Mouse (Mus musculus): ENCODE results near the gene Ensa. TPM values are rescaled to one million over a fixed set of nuclear protein-coding genes. Genes with fewer than 3 reads are reported as not detected.
"Not testable (repeated sequence)": the region's sequence is repeated elsewhere in the genome, so short reads cannot be mapped to it uniquely, and the experiment has no call there.

Ensa gene
- total RNA-seq, 2 experiments from 2014 or later = 298 to 321 TPM

GRCm38 (mm10) chr3:95661945-95662715, 37.3 kb downstream of the Ensa start:
- no peak for DNase-seq (ENCODE audit: extremely low spot score in 1 of 2, low spot score in 1 of 2)

DNA sequence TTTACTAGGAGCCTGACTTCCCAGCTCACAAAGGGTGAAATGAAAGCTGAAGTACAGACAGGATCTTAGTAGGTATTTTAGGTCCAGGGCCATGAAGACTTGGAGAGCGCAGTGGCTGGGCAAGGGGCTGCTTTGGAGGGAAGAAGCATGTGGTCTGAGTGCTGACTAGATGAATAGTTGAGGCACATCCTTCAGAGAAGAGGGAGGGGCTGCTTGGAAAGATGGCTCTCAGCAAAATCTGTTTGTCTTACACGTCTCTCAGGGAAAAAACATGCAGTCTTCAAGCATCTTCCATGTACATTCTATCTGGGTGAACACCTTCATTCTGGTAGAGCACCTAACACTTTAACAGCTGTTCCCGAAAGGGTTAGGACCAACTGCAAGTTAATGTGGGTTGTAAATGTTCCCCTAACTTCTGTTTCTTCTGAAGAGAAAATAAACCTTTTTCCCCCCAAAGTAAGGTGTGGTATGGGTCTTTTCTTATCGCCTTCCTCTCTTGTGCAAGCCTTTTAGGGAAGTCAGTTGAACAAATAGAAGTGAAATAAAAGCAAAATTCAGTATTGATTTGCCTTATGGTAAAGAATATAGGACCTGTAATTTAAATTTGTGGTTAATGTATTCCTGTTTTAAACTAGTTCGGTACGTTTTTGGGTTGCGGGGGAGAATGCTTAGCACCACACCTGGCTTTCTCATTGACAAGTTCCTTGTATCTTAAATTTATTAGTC, 38.1 kb downstream of the Ensa start:
- DNase-seq (ENCODE audit: extremely low spot score in 1 of 2, low spot score in 1 of 2) = no peak

DNA sequence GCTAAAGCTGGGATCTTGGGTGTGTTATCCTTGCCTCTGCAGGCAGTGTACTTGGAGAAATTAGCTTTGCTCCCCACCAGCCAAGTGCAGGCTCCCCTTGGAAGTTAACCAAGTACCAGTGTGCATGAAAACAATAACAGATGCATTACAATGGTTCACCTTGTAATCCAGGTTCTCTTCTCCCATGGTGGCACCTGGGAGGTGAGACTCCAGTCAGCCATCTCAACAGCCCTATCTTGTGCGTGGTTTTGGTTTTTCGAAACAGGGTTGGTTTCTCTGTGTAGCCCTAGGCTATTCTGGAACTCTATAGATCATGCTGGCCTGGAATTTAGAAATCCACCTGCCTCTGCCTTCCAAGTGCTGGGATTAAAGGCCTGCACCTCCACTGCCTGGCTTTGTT, 38.7 kb downstream of the Ensa start:
- no peak for DNase-seq (ENCODE audit: extremely low spot score in 1 of 2, low spot score in 1 of 2)

- DNase-seq (ENCODE audit: extremely low spot score in 1 of 2, low spot score in 1 of 2) = no peak
Observed at GRCm38 (mm10) chr3:95663969-95664608, 39.3 kb downstream of the Ensa start.

GRCm38 (mm10) chr3:95664940-95665352, 40.2 kb downstream of the Ensa start:
- no peak for DNase-seq (ENCODE audit: extremely low spot score in 1 of 2, low spot score in 1 of 2)

DNA sequence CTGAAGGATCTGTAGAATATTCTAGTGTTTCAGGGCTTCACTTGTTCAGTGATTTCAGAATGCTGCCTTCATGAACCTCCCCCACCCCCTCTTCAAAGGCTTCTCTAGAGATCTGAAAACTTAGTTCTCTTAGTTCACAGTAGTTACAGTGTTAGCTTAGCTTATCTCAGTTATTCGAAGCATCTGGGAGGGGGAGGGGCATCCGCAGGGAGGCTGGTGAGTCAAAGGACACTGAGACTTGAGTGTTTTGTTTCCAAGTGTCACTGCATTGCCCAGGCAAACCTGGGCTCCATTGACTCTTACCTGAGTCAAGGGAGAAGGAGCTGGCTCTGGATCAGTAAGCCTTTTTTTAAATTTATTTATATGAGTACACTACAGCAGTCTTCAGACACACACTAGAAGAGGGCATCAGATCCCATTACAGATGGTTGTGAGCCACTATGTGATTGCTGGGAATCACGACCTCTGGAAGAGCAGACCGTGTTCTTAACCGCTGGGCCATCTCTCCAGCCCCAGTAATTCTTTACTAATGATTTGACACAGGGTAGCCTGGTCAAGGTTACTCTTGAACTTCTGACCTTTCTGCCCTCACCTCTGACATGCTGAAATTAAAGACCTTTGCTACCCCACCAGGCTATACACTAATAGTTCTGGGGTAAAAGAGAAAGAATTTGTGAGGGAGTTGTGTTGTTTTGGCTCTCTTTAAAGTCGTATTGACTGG, 41.5 kb downstream of the Ensa start:
- no peak for DNase-seq (ENCODE audit: extremely low spot score in 1 of 2, low spot score in 1 of 2)

- no peak for DNase-seq (ENCODE audit: extremely low spot score in 1 of 2, low spot score in 1 of 2)
Observed at GRCm38 (mm10) chr3:95667521-95667920, 42.7 kb downstream of the Ensa start.

DNA sequence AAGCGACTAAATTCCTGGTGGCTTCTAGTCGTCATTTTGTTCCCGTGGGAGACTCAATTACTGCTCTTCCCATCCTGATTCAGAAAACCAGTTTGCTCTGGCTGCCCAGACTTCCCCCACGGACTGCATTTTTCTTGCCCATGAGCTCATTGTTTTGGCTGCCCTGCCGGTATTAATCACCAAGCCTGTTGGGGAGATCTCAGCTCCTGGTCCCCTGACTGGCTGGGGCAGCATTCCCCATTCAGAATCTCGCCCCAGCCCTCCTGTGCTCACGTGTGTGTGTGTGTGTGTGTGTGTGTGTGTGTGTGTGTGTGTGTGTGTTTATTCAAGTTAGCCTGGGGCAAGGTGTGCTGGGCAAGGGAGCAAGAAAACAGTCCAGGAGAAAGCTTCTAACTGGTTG, 43.2 kb downstream of the Ensa start:
- DNase-seq (ENCODE audit: extremely low spot score in 1 of 2, low spot score in 1 of 2) = no peak

GRCm38 (mm10) chr3:95668589-95669308, 44.0 kb downstream of the Ensa start:
- no peak for DNase-seq (ENCODE audit: extremely low spot score in 1 of 2, low spot score in 1 of 2)

DNA sequence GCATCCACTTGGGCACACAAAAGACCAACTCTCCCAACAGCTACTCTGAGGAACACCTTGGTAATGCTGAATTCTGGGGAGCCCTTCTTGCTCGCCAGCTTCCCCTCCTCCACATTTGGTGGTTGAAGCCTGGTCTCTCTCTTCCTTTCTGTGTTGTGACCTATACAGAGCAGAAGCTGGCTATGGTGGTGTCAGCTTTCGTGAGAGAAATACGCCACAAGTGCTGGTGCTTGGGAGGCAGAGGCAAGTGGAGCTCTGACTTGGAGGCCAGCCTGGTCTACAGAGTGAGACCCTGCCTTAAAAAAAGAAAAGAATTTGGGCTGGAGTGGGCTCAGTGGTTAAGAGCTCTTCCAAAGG, 44.5 kb downstream of the Ensa start:
- no peak for DNase-seq (ENCODE audit: extremely low spot score in 1 of 2, low spot score in 1 of 2)

DNA sequence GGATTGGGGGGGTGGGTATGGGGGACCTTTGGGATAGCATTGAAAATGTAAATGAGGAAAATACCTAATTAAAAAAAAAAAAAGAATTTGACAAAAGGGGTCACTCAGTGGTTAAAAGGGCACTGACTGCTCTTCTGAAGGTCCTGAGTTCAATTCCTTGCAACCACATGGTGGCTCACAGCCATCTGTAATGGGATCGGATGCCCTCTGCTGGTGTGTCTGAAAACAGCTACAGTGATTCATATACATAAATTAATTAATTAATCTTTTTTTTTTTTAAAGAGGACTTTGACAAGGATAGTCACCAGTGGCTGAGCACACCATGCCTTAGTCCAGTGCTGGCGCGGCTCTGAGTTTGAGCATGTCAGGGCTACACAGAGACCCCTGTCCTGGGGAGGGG, 45.6 kb downstream of the Ensa start:
- not testable (repeated sequence) for DNase-seq (ENCODE audit: extremely low spot score in 1 of 2, low spot score in 1 of 2)

GRCm38 (mm10) chr3:95671201-95671600, 46.4 kb downstream of the Ensa start:
- no peak for DNase-seq (ENCODE audit: extremely low spot score in 1 of 2, low spot score in 1 of 2)

- DNase-seq (ENCODE audit: extremely low spot score in 1 of 2, low spot score in 1 of 2) = no peak
Observed at GRCm38 (mm10) chr3:95672461-95672860, 47.7 kb downstream of the Ensa start.

DNA sequence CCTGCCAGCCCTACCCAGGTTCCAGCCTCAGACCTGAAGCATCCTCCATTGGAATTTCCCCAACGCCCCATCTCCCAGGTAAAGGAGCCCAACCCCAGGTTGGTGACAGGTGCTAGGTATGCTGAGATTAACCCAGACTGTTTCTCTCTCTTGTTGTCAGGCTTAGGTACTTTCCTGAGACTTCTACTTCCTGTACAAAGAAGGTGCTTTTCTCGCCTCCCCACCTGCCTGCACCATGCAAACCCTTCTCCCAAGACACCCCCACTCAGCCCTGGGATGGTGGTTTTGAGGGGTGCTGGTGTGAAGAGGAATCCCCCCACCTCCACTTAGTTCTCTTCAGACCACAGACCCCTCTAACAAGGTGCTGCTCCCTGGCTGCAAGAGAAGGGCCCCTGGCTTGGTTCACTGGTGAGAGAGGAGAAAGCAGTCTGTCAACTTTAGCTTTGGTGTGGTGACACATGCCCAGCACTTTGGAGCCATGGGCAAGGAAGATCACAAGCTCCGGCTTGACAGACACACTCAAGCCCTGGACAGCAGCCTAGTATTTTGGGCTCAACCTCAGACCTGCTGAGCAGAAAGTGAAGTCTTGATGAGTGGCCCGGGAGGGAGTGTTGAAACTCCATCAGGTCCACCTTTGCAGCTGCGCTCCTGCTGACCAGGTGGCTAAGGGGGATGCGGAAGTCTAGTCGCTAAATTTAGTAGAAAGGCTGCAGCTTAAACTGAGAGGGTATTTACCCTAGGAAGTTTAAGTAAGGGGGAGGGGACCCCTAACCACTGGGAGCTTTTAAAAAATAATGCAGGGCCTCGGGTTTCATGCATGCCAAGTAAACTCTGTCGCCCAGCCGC, 48.3 kb downstream of the Ensa start:
- no peak for DNase-seq (ENCODE audit: extremely low spot score in 1 of 2, low spot score in 1 of 2)

DNA sequence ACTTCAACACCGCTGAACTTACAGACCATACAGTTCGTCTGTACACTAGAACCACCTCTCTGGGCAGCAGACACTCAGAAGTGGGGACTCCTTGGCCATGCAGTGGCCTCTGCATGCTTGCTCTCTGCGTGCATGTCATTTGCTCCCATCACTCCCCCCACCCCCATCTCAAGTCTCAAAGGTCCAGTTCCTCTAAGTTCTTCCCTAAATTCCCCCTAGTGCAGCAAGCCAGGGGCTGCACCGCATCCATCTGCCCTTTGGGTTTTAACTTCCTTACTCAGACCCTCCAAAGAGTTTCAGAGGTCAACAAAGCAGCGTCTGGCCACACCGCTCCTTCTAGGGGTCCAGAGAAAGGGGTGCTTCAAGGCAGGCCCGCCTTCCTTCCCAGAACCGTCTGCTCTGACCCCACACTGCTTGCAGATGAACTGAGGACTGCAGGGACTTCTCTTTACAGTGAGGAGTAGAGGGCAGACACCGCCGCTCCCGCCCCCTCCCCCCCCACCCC, 49.0 kb downstream of the Ensa start:
- DNase-seq (ENCODE audit: extremely low spot score in 1 of 2, low spot score in 1 of 2) = no peak

GRCm38 (mm10) chr3:95674236-95674635, 49.4 kb downstream of the Ensa start:
- no peak for DNase-seq (ENCODE audit: extremely low spot score in 1 of 2, low spot score in 1 of 2)

DNA sequence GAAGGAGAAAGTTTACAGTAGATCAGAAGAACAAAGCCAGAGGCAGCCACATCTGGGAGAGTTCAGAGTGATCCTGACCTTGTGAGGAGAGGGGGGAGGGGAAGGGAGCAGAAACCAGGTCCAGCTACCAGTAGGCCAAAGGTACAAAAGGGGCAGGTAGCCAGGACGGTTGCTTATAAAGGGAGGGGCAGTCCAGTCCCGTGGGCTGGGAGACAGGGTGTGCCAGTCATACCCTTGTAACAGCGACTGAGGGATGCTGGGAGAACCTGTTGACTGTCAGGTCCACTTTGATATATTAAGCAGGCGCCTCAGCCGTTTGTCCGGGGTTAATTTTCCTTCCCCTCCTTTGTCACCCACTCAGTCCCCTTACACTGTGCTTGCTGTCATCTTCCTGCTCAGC, 50.0 kb downstream of the Ensa start:
- no peak for DNase-seq (ENCODE audit: extremely low spot score in 1 of 2, low spot score in 1 of 2)

DNA sequence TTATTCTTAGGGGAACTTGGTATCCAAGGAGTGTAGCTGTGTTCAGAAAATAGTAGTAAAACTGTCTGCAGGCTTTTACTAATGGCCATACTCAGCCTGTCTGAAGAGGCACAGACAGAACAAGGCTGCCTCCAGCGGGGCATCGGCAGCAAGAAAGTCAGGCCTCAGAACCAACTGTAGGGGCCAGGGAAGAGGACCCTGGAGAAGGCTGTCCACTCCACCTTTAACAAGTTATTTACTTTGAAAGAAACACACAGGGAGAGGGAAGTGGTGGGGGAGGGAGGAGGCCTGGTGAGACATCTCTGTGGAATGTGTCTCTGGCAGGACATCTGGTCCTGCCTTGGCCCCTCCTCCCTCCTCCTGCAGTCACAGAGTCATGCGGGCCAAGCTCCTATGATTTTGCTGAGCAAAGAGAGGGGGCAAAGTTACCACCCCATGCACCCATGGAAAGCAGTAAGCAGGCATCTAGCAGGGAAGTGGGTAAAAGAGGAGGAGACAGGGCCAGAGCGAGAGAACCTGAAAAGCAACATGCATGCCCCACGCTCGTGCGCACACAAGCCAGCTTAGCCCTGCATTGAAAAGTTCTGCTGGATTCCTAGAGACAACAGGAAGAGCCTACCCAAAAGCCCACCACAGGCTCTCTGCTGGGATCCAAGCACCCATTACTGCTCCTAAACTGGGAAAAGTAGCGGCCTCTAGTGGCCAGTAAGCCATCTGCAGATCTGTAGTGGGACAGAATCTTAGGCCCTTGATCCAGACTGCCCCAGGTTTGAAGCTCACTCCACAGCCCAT, 50.7 kb downstream of the Ensa start:
- peak in 1 of 2 experiments; percentile 63 for DNase-seq (ENCODE audit: extremely low spot score in 1 of 2, low spot score in 1 of 2)

Measured in layer of hippocampus, postnatal 25 days (tissue).